Mouse (Mus musculus): ENCODE measurements at regions not wholly inside any gene's neighbourhood (a gene's known extent, or its start where the extent isn't known, plus 50 kb on each side); places are given as distances from the start of the nearest gene placed in this dataset.

DNA sequence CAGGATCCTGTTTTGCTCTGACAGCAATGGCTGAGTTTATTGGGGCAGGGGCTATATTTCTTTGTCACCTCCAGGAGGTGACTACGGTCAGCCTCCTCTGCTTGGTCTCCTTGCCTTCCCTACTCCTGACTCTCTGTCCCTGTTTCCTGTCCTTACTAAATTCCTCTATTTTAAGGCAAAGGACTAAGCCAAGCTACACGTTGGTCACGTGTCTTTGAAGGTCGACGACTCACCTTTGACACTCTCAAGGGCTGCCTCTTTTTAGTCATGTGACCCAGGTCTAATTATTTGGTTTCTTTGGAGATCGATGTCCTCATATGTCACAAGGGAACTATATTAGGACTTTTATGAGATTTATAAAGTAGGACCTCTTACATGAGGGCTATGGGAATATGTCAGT, 86.9 kb downstream of the Atp1a1 start:
- TF ChIP-seq CTCF (IDR thresholded peaks at IDR 0.05; ENCODE audit: control insufficient read depth, insufficient read depth, insufficient read length) (no peak), MAX (IDR thresholded peaks at IDR 0.05) (no peak), CEBPB (IDR thresholded peaks at IDR 0.05; ENCODE audit: low read depth) (no peak), USF1 (IDR thresholded peaks at IDR 0.05; ENCODE audit: low read depth) (peak; percentile 36), FOSL1 (IDR thresholded peaks at IDR 0.05; ENCODE audit: insufficient read depth, low read length, poor library complexity, severe bottlenecking) (no peak)

Data from C2C12 (cell line).